Mouse (Mus musculus): Measurements from ENCODE around the gene Smarcd3. TPM values are rescaled to one million over a fixed set of nuclear protein-coding genes. Genes with fewer than 3 reads are reported as not detected.

The Smarcd3 gene
- total RNA-seq (2023) = 0.16 and 0.28 TPM in 2 replicates

DNA sequence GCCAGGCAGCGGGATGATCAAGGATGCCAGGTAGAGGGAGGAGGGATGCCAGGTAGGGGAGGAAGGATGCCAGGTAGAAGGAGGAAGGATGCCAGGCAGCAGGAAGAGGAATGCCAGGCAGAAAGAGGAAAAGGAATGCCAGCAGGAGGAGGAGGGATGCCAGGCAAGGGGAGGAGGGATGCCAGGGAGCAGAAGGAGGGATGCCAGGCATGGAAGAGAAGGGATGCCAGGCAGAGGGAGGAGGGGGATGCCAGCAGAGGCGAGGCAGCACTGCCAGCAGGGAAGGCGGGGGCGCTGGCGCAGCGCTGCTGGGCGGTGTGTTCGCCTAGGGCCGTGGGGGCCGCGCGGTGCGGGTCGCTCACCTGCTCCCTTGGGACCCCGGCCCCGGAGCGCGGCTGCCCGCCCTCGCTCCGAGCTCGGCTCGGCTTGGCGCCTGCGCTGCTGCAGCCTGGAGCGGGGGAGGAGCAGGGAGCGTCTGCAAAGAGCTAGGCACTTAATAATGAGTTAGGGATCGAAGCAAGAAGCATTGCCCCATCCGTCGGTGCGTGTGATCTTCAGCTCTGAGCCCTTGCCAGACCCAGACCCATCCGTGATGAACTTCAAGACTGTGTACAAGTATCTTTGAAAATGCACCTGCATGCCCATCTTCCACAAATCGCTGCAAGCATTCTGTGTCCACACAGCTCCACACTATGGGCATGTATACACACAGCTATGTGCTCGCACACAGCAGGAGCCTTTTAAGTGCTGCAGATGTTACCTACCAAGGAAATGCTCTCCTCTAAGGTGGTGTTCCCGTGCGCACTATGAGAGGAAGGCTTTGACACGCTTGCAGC, at the start of gene Smarcd3:
TSS of gene Smarcd3 (minus strand) at position 426 of the 836 bp plus-strand sequence.

GRCm38 (mm10) chr5:24586547-24587199, 37.5 kb downstream of the Smarcd3 start, which contains the start of gene Chpf2:
Gene Chpf2, plus strand, starts transcription at chr5:24586741.

DNA sequence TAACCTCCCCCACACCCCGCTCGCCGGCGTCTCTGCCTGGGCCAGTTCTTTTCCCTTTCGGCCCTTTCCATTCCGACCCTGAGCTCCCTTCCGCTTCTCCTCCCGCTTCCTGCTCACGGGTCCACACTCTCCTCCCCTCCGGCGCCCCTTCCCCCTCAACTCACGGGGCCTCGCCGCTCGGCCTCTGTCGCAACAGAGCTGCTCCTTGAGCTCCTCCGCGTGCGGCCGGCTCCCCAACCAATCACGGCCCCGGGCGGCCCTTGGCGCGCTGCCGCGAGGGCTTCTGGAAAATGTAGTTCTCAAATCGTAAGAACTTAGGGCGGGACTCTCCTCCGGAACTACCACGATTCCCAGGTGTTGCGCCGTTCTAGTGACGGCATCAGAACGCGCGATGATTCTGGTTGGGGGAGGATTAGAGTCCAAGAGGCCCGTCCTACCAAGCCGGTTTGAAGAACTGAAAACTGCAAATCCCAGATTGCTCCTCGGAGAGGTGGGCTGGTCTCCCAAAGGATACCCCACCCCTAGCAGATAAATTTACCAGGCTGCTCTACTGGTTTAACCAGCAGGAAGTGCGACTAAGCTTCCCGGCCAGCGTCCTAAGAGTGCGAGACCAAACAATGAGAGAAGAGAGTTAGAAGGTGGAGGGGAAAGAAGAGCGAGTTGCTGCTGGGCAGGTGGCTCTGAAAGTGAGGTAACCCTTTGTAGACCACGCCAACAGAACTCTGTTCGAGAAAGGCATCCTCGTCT, 46.9 kb downstream of the Smarcd3 start, which contains the start of gene Abcf2:
TSS of gene Abcf2 (minus strand) at position 285 of the 747 bp plus-strand sequence.

DNA sequence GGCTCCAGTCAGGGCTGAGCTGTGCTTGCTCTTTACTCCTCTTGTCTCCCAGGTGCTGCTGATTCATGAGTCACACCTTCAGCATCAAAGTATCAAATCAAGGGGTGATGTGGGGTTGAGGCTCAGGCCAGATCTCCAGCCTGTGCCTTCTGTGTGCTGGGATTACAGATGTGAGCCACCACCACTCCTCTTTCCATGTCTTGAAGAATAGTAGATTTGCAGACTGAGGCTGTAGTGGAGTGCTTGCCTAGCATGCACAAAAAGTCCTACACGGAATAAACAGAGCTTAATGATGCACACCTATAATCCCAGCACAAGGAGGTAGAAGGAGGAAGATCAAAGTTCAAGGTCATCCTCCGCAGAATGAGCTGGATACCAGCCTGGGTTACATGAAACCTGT, 67.5 kb downstream of the Smarcd3 start, which contains the start of gene 4931409K22Rik:
TSS of gene 4931409K22Rik (minus strand) at position 101 of the 400 bp plus-strand sequence.

Other genes starting within 250 kb of the Smarcd3 start
- gene Atg9b, start 232.3 kb downstream of the Smarcd3 start, total RNA-seq (2023) = 0.88 and 1.4 TPM in 2 replicates
- 7.5 and 10.0 TPM in 2 replicates for gene Abcb8, start 230.7 kb downstream of the Smarcd3 start, total RNA-seq (2023)
- not detected in 2 replicates for gene Asic3, start 211.0 kb downstream of the Smarcd3 start, total RNA-seq (2023)
- 25.8 and 33.8 TPM in 2 replicates for gene Cdk5, start 200.9 kb downstream of the Smarcd3 start, total RNA-seq (2023)
- 45.7 and 72.9 TPM in 2 replicates for gene Slc4a2, start 200.6 kb downstream of the Smarcd3 start, total RNA-seq (2023)
- 24.9 and 28.9 TPM in 2 replicates for gene Fastk, start 179.1 kb downstream of the Smarcd3 start, total RNA-seq (2023)
- gene Tmub1, start 176.6 kb downstream of the Smarcd3 start, total RNA-seq (2023) = 10.6 and 10.8 TPM in 2 replicates
- gene Agap3, start 172.2 kb downstream of the Smarcd3 start, total RNA-seq (2023) = 19.1 and 29.0 TPM in 2 replicates
- gene Gbx1, start 97.2 kb downstream of the Smarcd3 start, total RNA-seq (2023) = not detected in 2 replicates
- gene Asb10, start 83.4 kb downstream of the Smarcd3 start, total RNA-seq (2023) = not detected in 2 replicates
- gene 4931409K22Rik, start 67.6 kb downstream of the Smarcd3 start, total RNA-seq (2023) = not detected in 2 replicates
- gene Abcf2, start 46.9 kb downstream of the Smarcd3 start, total RNA-seq (2023) = 19.1 and 28.7 TPM in 2 replicates
- 17.2 and 24.3 TPM in 2 replicates for gene Chpf2, start 37.7 kb downstream of the Smarcd3 start, total RNA-seq (2023)
- 65.3 and 87.6 TPM in 2 replicates for gene Nub1, start 61.1 kb upstream of the Smarcd3 start, total RNA-seq (2023)
- gene Wdr86, start 106.3 kb upstream of the Smarcd3 start, total RNA-seq (2023) = not detected in 2 replicates
- not detected in 2 replicates for gene Crygn, start 133.6 kb upstream of the Smarcd3 start, total RNA-seq (2023)
- gene Rheb, start 218.2 kb upstream of the Smarcd3 start, total RNA-seq (2023) = 44.0 and 57.4 TPM in 2 replicates